Mouse (Mus musculus): ENCODE measurements at regions not wholly inside any gene's neighbourhood (a gene's known extent, or its start where the extent isn't known, plus 50 kb on each side); places are given as distances from the start of the nearest gene placed in this dataset.

DNA sequence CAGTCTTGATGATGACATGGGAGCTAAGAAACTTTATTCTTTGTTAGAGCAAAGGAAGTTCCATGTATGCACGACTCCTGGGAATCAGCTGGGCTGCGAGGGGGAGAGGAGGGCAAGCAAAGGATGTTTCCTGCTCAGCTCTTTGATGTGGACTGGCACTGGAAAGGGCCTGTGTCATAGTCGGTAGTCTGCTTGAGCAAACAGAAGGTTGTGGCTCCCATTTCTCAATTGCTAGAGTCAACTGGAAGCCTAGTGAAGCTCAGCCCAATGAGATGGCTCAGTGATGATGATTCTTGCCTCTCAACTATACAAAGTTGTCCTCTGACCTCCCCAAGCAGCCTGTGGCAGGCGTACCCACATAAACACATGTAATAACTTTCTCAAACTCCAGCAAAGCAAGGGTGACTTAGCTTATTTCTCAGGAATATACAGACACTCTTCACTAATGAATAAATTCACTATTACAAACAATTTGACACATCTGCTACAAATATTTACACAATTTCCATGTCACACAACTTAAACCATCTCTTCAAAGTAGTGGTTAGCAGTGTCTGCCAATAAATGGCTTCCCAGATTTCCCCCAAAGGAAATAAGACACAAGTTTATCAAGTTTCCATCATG lies 115.4 kb upstream of the Smad1 start:
- DNase-seq, result no peak

DNA sequence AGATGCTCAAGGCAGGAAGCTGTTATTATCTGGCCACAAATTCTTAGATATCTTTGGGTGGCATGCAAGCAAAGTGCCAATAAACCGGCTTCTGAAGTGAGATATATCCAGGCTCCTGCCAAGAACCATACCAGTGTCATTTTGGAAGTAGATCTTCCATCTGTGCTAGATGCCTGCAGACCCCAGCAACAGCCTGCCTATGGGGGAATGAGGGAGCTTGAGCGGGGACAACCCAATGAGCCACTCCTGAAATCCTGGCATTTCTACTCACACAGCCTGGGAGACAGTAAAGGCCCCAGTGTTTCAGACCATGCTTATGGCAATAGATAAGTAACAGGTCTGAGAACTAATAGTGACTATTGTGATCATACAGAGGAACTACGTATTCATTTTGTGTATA lies 109.3 kb upstream of the Smad1 start:
- no peak for DNase-seq

DNA sequence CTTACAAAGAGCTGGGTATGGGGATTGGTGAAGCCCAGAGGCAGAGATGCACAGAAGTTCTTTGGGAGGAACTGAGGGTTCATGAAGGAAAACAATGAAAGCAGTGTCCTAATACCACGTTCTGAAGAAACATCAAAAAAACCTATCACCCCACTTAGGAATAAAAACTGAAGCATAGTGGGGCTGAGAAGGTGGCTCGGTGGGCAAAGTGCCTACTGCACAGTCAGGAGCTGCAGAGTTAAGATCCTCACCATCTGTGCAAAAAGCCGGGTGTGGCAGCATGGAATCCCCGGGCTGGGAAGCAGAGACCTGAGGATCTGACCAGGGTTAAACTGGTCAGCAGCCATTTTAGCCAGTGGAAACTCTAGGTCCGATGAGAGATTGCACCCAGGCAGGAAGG lies 106.1 kb upstream of the Smad1 start:
- no peak for DNase-seq

DNA sequence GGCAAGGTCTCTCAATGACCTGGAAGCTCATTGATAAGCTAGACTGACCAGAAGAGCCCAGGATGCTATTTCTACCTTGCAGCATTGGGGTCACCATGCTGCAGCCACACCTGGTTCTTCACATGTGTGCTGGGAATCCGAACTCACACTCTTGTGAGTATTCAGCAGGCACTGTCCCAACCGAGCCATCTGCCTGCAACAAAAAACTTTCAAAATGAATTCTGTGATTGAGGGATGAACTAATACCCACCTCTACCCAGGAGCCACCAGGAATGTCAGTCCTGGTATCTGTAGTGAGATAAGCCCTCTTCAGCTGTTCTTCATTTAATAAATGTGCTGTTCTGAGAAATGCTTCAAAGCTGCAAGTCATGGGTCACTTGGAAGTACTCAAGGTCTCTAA lies 104.6 kb upstream of the Smad1 start:
- no peak for DNase-seq

DNA sequence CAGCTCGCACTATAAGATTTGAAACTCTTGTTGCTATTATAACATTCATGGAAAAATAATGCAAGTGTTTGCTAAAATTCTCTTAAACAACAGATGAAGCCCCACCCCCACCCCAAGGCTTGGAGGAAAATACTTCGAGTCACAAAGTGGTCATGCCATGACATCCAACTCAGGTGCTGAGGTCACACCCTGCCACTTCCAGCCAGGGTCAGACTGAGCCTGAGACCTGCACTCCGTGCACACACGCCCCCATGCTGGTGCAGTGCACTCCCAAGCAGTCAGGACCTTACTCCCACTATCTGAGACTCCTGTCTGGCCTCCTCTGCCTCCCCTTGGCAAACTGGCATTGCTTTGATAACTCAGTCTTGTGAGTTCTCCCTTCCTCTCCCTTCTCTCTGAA lies 102.7 kb upstream of the Smad1 start:
- DNase-seq, result no peak

DNA sequence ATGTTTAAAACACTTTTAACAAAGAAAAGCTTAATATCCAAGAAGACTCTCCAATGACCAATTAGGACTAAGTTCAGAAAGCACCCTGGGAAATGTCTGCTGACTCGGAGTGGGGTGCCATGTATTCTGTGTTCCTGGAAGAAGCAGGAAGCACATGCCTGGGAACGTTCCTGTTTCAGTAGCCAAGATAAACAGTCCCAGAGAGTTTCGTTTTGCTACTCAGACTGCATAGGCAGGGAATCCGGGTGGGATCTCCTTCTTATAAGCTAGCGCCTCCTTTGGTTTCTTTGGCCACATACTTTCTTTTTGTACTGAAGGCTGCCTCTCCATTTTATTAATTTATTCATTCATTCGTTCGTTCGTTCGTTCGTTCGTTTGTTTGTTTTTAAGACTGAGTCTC lies 101.9 kb upstream of the Smad1 start:
- DNase-seq, result no peak

DNA sequence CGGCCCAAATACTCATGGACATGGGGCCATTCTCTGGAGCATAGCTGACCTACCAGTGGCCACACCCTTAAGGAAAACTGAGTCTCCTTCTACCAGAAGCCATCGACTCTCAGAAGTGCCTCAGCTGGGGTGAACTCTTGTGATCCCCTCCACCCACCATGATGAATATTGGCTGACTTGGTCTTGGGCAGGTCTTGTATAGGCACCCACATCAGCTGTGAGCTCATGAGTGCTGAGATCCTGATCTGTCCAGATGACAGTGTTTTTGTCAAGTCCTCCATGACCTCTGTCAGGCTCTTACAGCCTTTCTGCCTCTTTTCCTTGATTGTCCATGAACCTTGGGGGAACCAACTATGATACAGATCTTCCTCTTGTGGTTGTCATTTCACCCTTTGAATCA lies 99.9 kb upstream of the Smad1 start:
- DNase-seq, result no peak

DNA sequence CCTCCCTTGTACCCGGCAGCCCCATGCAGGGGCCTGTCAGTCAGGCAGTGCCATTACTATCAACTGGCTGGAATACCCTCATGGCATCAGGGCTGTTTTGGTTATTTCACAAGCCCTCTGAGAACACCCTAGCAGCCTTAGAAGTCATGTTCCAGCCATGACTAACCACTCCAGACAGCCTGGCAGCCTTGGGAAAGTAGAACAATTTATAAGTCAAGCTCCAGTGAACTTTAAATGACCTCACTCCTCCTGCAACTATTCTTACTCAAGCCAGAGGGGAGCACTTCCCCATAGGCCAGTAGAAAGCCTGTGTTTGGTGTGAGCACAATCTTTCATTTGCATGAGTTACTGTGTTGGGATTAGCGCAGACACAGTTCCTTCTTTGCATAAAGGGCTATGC lies 99.3 kb upstream of the Smad1 start:
- DNase-seq, result no peak

DNA sequence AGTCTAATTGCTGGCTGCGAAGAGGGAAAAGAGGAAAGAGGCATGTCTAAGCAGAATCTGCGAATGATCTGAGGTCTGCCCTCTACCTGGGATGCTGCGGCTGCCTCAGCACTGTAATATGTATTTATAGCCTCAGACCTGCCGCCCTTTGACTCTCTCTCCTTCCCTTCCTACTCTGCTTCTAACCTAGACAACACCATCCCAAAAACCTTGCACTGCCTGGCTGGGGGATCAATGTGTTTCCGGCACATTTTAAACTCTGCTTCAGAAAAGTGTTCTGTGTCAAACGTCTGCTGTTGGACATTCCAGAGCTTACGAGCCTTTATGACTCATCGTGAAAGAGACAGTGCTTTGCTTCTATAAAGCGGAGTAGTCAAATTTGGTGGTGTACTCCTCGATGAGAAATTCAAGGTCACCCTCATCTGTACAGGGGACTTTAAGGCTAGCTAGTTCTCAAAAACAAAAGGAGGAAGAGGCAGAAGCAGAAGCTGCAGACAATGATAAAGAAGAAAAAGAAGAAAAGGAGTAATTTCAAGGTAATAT lies 91.9 kb upstream of the Smad1 start:
- no peak for DNase-seq

DNA sequence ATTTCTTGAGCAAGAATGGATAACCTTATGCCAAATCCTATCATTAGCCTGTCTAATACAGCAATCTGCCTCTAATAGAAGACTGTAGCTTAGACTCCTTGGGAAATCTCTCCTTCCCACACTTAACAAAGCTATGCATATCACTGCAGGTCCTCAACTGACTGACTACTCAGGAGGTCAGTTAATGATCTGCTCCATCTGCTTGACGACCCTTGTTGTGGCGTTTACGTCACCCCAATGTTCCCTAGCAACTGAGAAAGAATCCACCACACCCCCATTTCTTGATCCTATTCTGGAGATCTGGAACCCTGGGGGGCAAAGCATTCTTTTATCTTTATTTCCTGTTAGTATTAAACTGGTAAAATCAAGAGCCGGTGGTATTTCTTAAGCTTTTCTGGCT lies 91.4 kb upstream of the Smad1 start:
- no peak for DNase-seq

DNA sequence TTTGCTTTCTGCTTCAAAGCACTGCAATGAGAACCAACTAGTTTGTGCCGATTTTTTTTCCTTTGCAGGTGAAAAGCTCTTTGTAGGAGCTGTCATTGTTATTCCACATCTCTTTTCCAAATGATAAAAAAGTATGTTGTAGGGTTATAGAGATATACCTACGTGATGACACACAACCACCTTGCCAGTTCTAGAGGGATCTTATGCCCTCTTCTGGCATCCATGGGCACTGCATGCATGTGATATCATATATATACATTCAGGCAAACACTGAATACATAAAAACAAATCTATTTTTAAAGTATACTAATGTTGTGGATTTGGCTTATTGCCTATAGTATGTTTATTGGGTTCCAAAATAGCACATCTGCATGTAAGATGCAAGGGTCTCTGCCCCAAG lies 89.5 kb upstream of the Smad1 start:
- DNase-seq, result peak; percentile 47

DNA sequence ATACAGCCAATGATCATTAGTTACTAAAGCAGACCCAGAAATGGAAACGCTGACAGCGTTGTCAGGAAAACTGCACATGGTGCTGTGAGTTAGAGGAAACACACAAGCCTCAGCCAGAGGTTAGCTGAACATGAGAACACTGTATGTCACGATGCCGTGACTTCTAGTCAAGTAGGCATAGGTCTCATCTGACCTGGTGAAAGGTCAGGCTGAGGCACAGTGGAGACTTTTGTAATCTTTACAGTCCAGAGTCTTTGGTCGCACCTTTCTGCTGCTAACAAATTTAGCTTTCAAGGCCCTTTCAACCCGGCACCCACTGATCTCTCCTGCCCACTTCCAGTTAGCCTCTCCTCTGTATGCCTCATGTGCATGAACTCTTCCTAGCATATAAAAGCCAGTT lies 88.3 kb upstream of the Smad1 start:
- no peak for DNase-seq

DNA sequence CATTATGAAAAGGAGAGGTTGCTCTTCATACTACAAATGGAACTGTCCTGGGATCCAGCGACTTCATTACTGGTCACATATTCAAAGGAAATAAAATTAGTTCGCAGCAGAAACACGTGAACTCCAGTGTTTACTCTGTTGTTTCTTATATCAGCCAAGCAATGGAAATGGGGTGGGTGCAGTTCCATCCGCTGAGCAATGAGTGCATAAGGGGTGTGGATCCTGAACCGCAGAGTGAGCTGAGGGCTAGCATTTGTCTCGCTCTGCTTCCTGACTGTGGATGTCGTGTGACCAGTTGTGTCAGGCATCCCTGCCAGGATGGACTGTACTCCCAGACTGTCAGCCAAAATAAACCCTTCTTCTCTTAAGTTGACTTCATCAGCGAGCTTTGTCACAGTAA lies 80.0 kb upstream of the Smad1 start:
- no peak for DNase-seq

DNA sequence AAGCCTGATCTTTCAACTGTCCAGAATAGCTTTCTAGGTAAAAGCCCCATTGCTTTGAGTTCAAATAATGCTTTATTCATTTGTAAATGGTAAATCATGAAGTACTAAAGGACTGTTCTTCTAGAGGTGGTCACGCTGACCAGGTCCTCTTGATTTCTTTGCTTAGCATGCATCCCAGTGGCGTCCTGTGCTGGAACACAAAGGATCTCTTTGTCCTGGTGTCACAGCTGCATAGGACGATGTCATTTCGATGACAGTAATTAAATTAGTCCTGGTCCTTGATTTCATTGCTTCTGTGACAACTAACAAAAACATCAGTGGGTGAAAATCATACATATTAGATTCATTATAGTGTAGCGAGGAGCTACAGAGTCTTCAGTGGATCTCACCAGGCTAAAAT lies 76.7 kb upstream of the Smad1 start:
- DNase-seq, result no peak

DNA sequence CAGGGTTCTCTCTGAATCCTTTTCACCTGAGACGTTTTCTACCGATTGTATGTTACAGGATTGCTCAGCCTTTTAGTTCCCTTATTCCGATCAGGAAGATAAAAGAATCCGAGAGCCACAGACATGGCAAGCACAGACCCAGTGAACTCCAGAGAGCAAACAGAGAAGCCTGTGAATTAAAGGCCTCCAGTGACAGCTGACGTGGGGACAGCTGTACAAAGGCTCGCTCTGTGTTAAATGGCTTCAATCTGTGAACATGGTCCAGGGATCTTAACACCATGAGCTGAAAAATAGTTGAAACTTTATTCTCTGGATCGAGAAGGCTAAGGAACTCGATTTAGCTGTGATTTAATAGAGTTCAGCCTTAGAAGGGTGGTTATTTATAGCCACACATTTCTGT lies 75.4 kb upstream of the Smad1 start:
- DNase-seq, result no peak

DNA sequence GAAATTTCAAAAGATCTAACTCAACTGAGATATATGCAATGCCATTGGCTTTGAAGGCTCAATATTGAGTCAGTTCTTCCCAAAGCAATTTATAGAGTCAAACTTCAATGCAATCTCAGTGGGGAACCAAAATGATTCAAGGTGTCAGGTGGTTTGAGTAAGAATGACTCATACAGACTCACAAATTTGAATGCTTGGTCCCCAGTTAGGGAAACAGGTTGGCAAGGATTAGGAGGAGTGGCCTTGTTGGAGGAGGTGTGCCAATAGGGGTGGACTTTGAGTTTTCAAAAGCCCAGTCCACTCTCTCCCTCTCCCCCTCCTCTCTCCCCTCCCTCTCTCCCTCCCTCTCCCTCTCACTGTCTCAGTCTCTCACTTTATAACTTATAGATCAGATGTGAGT lies 52.8 kb upstream of the Smad1 start:
- no peak for DNase-seq

DNA sequence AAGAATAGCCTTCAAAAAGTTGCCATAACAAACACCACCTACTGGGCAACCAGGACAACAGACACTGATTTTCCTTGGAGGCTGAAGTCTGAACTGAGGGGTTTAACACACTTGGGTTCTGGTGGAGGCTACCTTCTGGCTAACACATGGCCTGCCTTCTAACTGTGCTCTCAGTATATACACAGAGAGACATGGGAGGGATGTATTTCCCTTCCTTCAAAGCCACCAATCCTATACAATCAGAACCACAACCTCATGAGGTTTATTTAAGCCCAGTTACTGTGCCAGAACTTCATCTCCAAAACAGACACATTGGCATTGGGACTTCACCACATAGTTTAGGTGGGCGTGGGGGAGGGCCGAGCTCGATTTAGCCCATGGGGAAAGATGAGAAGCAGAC lies 50.1 kb upstream of the Smad1 start:
- DNase-seq, result no peak

Data from right cerebral cortex, postnatal 4 days (tissue).